Mouse (Mus musculus) kidney, postnatal 14 days (tissue): ENCODE measurements around the gene Ccng1.
A peak's percentile ranks its signal among the peaks of the same experiment; 100 is the strongest.
"Not testable (repeated sequence)": the region's sequence is repeated elsewhere in the genome, so short reads cannot be mapped to it uniquely, and the experiment has no call there.

Experiments
- DNase-seq: peaks from one replicate; pipeline ENCODE4 v3.0.0; 2022; ENCODE audit warnings: mixed read lengths

The Ccng1 gene

DNA sequence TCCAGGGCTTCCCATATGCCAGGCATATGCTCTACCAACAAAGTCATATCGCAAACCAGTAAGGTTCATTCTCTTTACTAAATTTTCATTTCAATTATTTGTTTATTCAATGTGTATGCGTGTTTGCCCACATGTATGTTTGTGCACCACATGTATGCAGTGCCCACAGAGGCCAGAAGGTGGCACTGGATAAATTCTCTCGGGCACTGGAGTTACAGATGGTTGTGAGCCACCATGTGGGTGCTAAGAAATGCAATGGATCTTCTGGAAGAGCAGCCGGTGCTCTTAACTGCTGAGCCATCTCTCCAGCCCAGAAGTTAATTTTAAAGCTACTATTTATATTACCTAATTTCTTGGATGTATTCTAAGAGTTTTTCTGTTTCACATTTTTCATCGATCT is 39.6 kb downstream of the Ccng1 start:
- no peak for DNase-seq

- peak; percentile 40 for DNase-seq
These were observed 41.3 kb downstream of the Ccng1 start for GRCm38 (mm10) chr11:40713858-40714257.

DNA sequence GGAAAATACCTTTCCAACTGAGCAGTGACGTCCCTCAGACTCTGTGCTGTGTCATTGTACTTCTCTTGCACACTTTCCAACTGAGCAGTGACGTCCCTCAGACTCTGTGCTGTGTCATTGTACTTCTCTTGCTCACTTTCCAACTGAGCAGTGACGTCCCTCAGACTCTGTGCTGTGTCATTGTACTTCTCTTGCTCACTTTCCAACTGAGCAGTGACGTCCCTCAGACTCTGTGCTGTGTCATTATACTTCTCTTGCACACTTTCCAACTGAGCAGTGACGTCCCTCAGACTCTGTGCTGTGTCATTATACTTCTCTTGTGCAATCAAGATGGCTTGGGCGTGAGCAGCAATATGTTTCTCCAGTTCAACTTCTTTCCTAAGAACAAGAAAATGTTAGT is 45.2 kb downstream of the Ccng1 start:
- DNase-seq = not testable (repeated sequence)
